9 mouse cellular contexts compared by ENCODE assay signal in the genomic region with DNA sequence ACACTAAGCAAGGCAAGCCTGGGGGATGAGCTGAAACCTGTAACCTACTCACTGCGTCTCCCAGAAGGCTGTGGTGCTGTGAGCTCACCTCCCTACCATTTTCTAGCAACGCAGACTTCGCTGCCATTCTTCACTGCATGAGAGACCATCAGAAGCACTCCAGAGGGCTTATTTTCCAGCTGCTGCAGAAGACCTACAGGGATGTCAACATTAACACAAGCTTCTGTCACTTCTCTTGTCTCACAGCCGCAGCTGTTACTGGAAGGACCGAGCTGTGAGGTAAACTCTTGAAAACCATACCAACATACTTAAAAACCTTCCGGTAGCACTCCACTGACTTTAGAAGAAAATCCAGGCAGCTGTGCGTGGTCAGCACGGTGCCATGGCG. TPM values are rescaled to one million over a fixed set of nuclear protein-coding genes. Genes with fewer than 3 reads are reported as not detected.
"Had no signal": no experiment of that assay in that cellular context is flagged by ENCODE, and none has a peak within 500 bp of the region (broad histone marks: within the 10 kb centered on the region; RNA-seq: fewer than 3 reads in every experiment).

No protein-coding gene starts in this region.

- H3K9ac ChIP-seq: limb, embryonic 12.5 days; liver, embryonic 15.5 days; midbrain, embryonic 13.5 days; neural tube, embryonic 15.5 days had no signal

- H3K27ac ChIP-seq: limb, embryonic 12.5 days; liver, embryonic 15.5 days; macrophage; midbrain, embryonic 13.5 days; neural tube, embryonic 15.5 days had no signal

- DNase-seq: layer of hippocampus, postnatal 36 days; thymus, postnatal 14 days had no signal

- H3K4me3 ChIP-seq: limb, embryonic 12.5 days; liver, embryonic 15.5 days; megakaryocyte, embryonic 14.5 days; midbrain, embryonic 13.5 days; neural tube, embryonic 15.5 days had no signal

- H3K4me2 ChIP-seq: liver, embryonic 11.5 days; liver, embryonic 15.5 days; midbrain, embryonic 13.5 days; neural tube, embryonic 15.5 days had no signal

- H3K36me3 ChIP-seq: limb, embryonic 12.5 days; liver, embryonic 15.5 days; midbrain, embryonic 13.5 days; neural tube, embryonic 15.5 days had no signal

- H3K27me3 ChIP-seq: limb, embryonic 12.5 days; liver, embryonic 15.5 days; midbrain, embryonic 13.5 days; neural tube, embryonic 15.5 days had no signal

- H3K4me1 ChIP-seq: megakaryocyte, embryonic 14.5 days had no signal

- H3K9me3 ChIP-seq: limb, embryonic 12.5 days; liver, embryonic 15.5 days; megakaryocyte, embryonic 14.5 days; midbrain, embryonic 13.5 days; neural tube, embryonic 15.5 days had no signal

RNA-seq across cellular contexts. Expression of a gene that starts 54.3 kb away (rescaled TPM):
- polyA plus RNA-seq: macrophage had no signal
